Mouse (Mus musculus) stomach, embryonic 14.5 days (tissue): Measurements from ENCODE around the gene Gm26965. TPM values are rescaled to one million over a fixed set of nuclear protein-coding genes. Genes with fewer than 3 reads are reported as not detected.

ENCODE experiments used
- ATAC-seq: fragments of 200-750 bp; cut with Nextera tagmentation; 2 replicates; pipeline ENCODE4 v1.8.0; 2017; ENCODE audit warnings: low read depth, moderate TSS enrichment; ENCODE audit not compliant: insufficient number of reproducible peaks, insufficient read depth, low FRiP score
- H3K27ac ChIP-seq: fragments of 300-500 bp; sonication (generic); 2 replicates; pipeline ENCODE4 v1.5.1; 2014; ENCODE audit warnings: mild to moderate bottlenecking, low read length, moderate library complexity, mixed read lengths
- H3K27me3 ChIP-seq: fragments of 300-500 bp; sonication (generic); 2 replicates; pipeline ENCODE4 v1.6.1; 2014; ENCODE audit warnings: low read length, control low read depth, mixed read lengths; ENCODE audit not compliant: control insufficient read depth, insufficient read depth
- H3K36me3 ChIP-seq: fragments of 300-500 bp; sonication (generic); 2 replicates; pipeline ENCODE4 v1.6.1; 2014; ENCODE audit warnings: mild to moderate bottlenecking, control low read depth, low read length, moderate library complexity, mixed read lengths; ENCODE audit not compliant: control insufficient read depth, insufficient read depth
- H3K4me1 ChIP-seq: fragments of 300-500 bp; sonication (generic); 2 replicates; pipeline ENCODE4 v1.6.1; 2014; ENCODE audit warnings: low read length, control low read depth, mixed read lengths; ENCODE audit not compliant: control insufficient read depth, insufficient read depth
- H3K4me2 ChIP-seq: fragments of 300-500 bp; sonication (generic); replicated peaks from 2 replicates; pipeline ENCODE4 v1.6.1; 2014; ENCODE audit warnings: low read depth, low read length, control low read depth
- H3K4me3 ChIP-seq: fragments of 300-500 bp; sonication (generic); 2 replicates; pipeline ENCODE4 v1.5.1; 2014; ENCODE audit warnings: low read depth, low read length, control low read depth
- H3K9ac ChIP-seq: fragments of 300-500 bp; sonication (generic); replicated peaks from 2 replicates; pipeline ENCODE4 v1.6.1; 2014; ENCODE audit warnings: low read depth, mild to moderate bottlenecking, control low read depth, low read length, moderate library complexity, mixed read lengths
- H3K9me3 ChIP-seq: fragments of 300-500 bp; sonication (generic); 2 replicates; pipeline ENCODE4 v1.6.1; 2016; ENCODE audit warnings: low read depth, low read length, control low read depth; ENCODE audit not compliant: control insufficient read depth
- WGBS: fragments of 180-500 bp; shearing (Covaris S2); extraction: QIAGEN DNeasy Blood & Tissue Kit; methylation state at CpG from one replicate; pipeline ENCODE4 v1.1.7; 2014; 5-methylcytosine and 5-hydroxymethylcytosine counted together
- polyA plus RNA-seq: library from polyadenylated mRNA; unstranded; fragments of >200 nt; fragmentation: Nextera tagmentation; extraction: Ambion mirVana; gene quantifications from 2 replicates; pipeline ENCODE4 v1.2.1, GENCODE M21; 2014

Gene Gm26965
- polyA plus RNA-seq, 1 experiment from 2014 or later, result not detected

- peak; percentile 96 for ATAC-seq
- Histone ChIP-seq H3K36me3 (peaks cover 6% of the 10 kb centered on the region; the same call in 1 of the 2 replicates), H3K27ac (peak within 1 kb of the TSS; percentile 10; the same call in 1 of the 2 replicates), H3K4me3 (peak within 1 kb of the TSS; percentile 52), H3K9me3 (no peaks in the 10 kb centered on the region), H3K4me1 (no peaks in the 10 kb centered on the region), H3K27me3 (no peaks in the 10 kb centered on the region), H3K4me2 (peak within 1 kb of the TSS; percentile 60), H3K9ac (peak within 1 kb of the TSS; percentile 36)
- WGBS, result under 1% methylated on average over 20 of the region's 20 CpGs
These were observed 74.6 kb downstream of the Gm26965 start, which contains the start of gene Zfp874a for GRCm38 (mm10) chr13:67451172-67452020. Gene Zfp874a, minus strand, starts transcription at chr13:67451624.

Other genes with a start within 250 kb of the Gm26965 start
- 3.2 TPM in 2 replicates for gene Zfp458, start 247.7 kb downstream of the Gm26965 start, polyA plus RNA-seq
- 0.64 and 1.1 TPM in 2 replicates for gene Zfp457, start 219.7 kb downstream of the Gm26965 start, polyA plus RNA-seq
- gene Zfp595, start 193.6 kb downstream of the Gm26965 start, polyA plus RNA-seq, result 2.8 and 3.4 TPM in 2 replicates
- not detected in 2 replicates for gene Gm28044, start 165.6 kb downstream of the Gm26965 start, polyA plus RNA-seq
- gene Zfp953, start 165.5 kb downstream of the Gm26965 start, polyA plus RNA-seq, result 1.5 and 1.8 TPM in 2 replicates
- gene Gm28041, start 150.4 kb downstream of the Gm26965 start, polyA plus RNA-seq, result 0.62 and 0.91 TPM in 2 replicates
- gene Zfp456, start 150.3 kb downstream of the Gm26965 start, polyA plus RNA-seq, result 2.5 and 3.0 TPM in 2 replicates
- gene Zfp429, start 126.3 kb downstream of the Gm26965 start, polyA plus RNA-seq, result 6.0 and 7.3 TPM in 2 replicates
- gene Zfp459, start 104.7 kb downstream of the Gm26965 start, polyA plus RNA-seq, result 0.62 and 0.87 TPM in 2 replicates
- gene Zfp874a, start 74.5 kb downstream of the Gm26965 start, polyA plus RNA-seq, result 11.2 TPM in 2 replicates
- gene Zfp874b, start 41.9 kb downstream of the Gm26965 start, polyA plus RNA-seq, result 4.2 and 5.1 TPM in 2 replicates
- gene Zfp58, start 25.6 kb downstream of the Gm26965 start, polyA plus RNA-seq, result 14.5 TPM in 2 replicates
- 25.0 and 29.0 TPM in 2 replicates for gene Zfp87, start within 50 bp of the Gm26965 start, polyA plus RNA-seq
- gene Zfp748, start 27.7 kb upstream of the Gm26965 start, polyA plus RNA-seq, result 16.3 and 17.5 TPM in 2 replicates
- gene Zfp729b, start 83.6 kb upstream of the Gm26965 start, polyA plus RNA-seq, result 5.1 and 5.6 TPM in 2 replicates
- not detected in 2 replicates for gene Gm49345, start 111.6 kb upstream of the Gm26965 start, polyA plus RNA-seq
- 3.5 and 3.6 TPM in 2 replicates for gene Zfp729a, start 111.6 kb upstream of the Gm26965 start, polyA plus RNA-seq
- gene Zfp738, start 160.9 kb upstream of the Gm26965 start, polyA plus RNA-seq, result 12.3 and 13.6 TPM in 2 replicates
- 3.5 and 5.0 TPM in 2 replicates for gene Zfp65, start 203.0 kb upstream of the Gm26965 start, polyA plus RNA-seq
- gene Zfp85, start 229.1 kb upstream of the Gm26965 start, polyA plus RNA-seq, result 4.7 and 6.0 TPM in 2 replicates